Mouse (Mus musculus): ENCODE results near the gene Homer1.

Gene Homer1

GRCm38 (mm10) chr13:93299316-93299715 is at the start of gene Homer1:
Gene Homer1 (plus strand): TSS chr13:93299635.
- no peak for DNase-seq (ENCODE audit: inconsistent age in 2 of 2, low spot score in 1 of 2)

GRCm38 (mm10) chr13:93251732-93252131 is 47.7 kb upstream of the Homer1 start:
- no peak for DNase-seq (ENCODE audit: inconsistent age in 2 of 2, low spot score in 1 of 2)

GRCm38 (mm10) chr13:93252175-93252574 is 47.3 kb upstream of the Homer1 start:
- DNase-seq (ENCODE audit: inconsistent age in 2 of 2, low spot score in 1 of 2): no peak

- DNase-seq (ENCODE audit: inconsistent age in 2 of 2, low spot score in 1 of 2): no peak
These were observed 46.5 kb upstream of the Homer1 start for GRCm38 (mm10) chr13:93252941-93253340.

- no peak for DNase-seq (ENCODE audit: inconsistent age in 2 of 2, low spot score in 1 of 2)
These were observed 32.3 kb upstream of the Homer1 start for GRCm38 (mm10) chr13:93267151-93267550.

- no peak for DNase-seq (ENCODE audit: inconsistent age in 2 of 2, low spot score in 1 of 2)
These were observed 1.1 kb downstream of the Homer1 start for GRCm38 (mm10) chr13:93300581-93300980.

- no peak for DNase-seq (ENCODE audit: inconsistent age in 2 of 2, low spot score in 1 of 2)
These were observed 1.6 kb downstream of the Homer1 start for GRCm38 (mm10) chr13:93301060-93301459.

GRCm38 (mm10) chr13:93302846-93303562 is 3.6 kb downstream of the Homer1 start:
- DNase-seq (ENCODE audit: inconsistent age in 2 of 2, low spot score in 1 of 2): no peak

GRCm38 (mm10) chr13:93303563-93304250 is 4.3 kb downstream of the Homer1 start:
- DNase-seq (ENCODE audit: inconsistent age in 2 of 2, low spot score in 1 of 2): peak; percentile 97 to 99

GRCm38 (mm10) chr13:93304251-93305001 is 5.0 kb downstream of the Homer1 start:
- DNase-seq (ENCODE audit: inconsistent age in 2 of 2, low spot score in 1 of 2): peak in 1 of 2 experiments; percentile 60

GRCm38 (mm10) chr13:93305149-93305548 is 5.7 kb downstream of the Homer1 start:
- no peak for DNase-seq (ENCODE audit: inconsistent age in 2 of 2, low spot score in 1 of 2)

- peak; percentile 28 to 83 for DNase-seq (ENCODE audit: inconsistent age in 2 of 2, low spot score in 1 of 2)
These were observed 6.2 kb downstream of the Homer1 start for GRCm38 (mm10) chr13:93305636-93306035.

- no peak for DNase-seq (ENCODE audit: inconsistent age in 2 of 2, low spot score in 1 of 2)
These were observed 7.1 kb downstream of the Homer1 start for GRCm38 (mm10) chr13:93306545-93306944.

- peak in 1 of 2 experiments; percentile 72 for DNase-seq (ENCODE audit: inconsistent age in 2 of 2, low spot score in 1 of 2)
These were observed 8.3 kb downstream of the Homer1 start for GRCm38 (mm10) chr13:93307700-93308099.

GRCm38 (mm10) chr13:93309295-93309694 is 9.9 kb downstream of the Homer1 start:
- peak in 1 of 2 experiments; percentile 47 for DNase-seq (ENCODE audit: inconsistent age in 2 of 2, low spot score in 1 of 2)

- peak in 1 of 2 experiments; percentile 33 for DNase-seq (ENCODE audit: inconsistent age in 2 of 2, low spot score in 1 of 2)
These were observed 13.1 kb downstream of the Homer1 start for GRCm38 (mm10) chr13:93312518-93312917.

- DNase-seq (ENCODE audit: inconsistent age in 2 of 2, low spot score in 1 of 2): no peak
These were observed 14.9 kb downstream of the Homer1 start for GRCm38 (mm10) chr13:93314322-93314721.

GRCm38 (mm10) chr13:93320089-93320488 is 20.7 kb downstream of the Homer1 start:
- DNase-seq (ENCODE audit: inconsistent age in 2 of 2, low spot score in 1 of 2): no peak

GRCm38 (mm10) chr13:93326326-93326725 is 26.9 kb downstream of the Homer1 start:
- no peak for DNase-seq (ENCODE audit: inconsistent age in 2 of 2, low spot score in 1 of 2)

GRCm38 (mm10) chr13:93331721-93332120 is 32.3 kb downstream of the Homer1 start:
- no peak for DNase-seq (ENCODE audit: inconsistent age in 2 of 2, low spot score in 1 of 2)

GRCm38 (mm10) chr13:93332491-93332890 is 33.1 kb downstream of the Homer1 start:
- no peak for DNase-seq (ENCODE audit: inconsistent age in 2 of 2, low spot score in 1 of 2)

GRCm38 (mm10) chr13:93335337-93335736 is 35.9 kb downstream of the Homer1 start:
- DNase-seq (ENCODE audit: inconsistent age in 2 of 2, low spot score in 1 of 2): no peak
